Mouse (Mus musculus): Measurements from ENCODE around the gene Notch3. TPM values are rescaled to one million over a fixed set of nuclear protein-coding genes. Genes with fewer than 3 reads are reported as not detected.

Gene Notch3
- polyA plus RNA-seq, 1 experiment, result 4.3 TPM

DNA sequence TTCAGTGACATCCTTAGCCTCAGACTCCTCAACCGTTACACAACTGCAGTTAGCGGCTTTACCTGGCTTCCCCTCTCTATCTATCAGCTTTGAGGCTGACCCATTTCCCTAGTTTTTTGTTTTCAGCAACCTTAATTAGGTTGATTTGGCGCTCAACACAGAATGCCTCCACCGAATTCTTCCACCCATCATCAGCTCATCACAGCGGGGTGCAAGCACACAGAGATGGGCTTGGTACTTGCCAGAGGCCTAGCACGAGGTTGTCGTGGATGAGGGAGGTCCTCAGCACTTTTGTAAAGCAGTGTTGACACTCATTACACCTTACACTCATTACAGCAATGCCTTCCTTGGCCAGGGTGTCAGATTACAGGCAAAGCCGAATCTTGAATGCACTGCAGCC, 16.4 kb upstream of the Notch3 start:
- Histone ChIP-seq H3K4me1 (ENCODE audit: control insufficient read depth, insufficient read depth, insufficient read length, low read length) (no peaks in the 10 kb centered on the region), H3K4me3 (ENCODE audit: insufficient read depth, low read depth, low read length) (no peak overlapping the region), H3K27ac (replicated peaks; ENCODE audit: low read depth, low read length) (no peak overlapping the region)

DNA sequence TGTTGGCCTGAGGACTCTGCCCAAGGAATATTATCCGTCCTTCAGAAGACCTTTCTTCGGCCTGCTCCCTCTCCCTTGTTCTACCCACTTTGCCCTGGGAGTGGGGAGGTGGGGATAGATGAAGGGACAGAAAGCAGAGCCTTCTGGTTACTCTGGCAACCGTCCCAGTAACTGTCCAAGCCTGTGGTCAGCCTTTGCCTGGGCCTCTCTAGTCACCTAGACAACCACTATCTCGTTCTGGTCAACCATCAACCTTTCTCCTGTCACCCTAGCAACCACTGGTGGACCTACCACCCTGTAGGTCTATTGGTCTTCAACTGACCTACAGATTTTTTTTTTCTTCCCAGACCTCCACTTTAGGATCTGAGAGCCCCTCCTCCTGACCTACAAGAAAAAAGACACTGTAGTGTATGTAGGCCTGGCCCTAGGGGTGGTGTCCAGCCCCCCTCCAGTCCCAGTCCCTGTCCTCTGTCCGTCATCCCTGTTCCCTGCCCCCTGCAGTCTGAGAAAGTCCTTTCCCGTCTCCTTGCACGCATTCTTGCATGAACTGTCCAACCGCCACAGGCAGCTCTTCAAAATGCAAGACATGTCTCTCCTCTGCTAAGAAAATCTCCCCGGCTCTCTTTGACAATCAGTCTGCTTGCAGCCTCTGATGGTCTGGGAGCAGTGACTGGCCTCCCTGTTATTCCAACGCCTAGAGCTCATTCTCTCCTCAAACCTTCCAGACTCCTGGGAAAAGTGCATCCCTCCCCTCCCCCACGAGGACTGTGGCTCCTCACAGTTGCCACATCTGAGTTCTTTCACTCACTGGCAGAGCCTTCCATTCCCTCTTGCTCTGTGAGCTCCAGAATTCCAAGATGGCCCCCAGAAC, 13.2 kb upstream of the Notch3 start:
- Histone ChIP-seq H3K4me1 (ENCODE audit: control insufficient read depth, insufficient read depth, insufficient read length, low read length) (no peaks in the 10 kb centered on the region), H3K4me3 (ENCODE audit: insufficient read depth, low read depth, low read length) (no peak overlapping the region), H3K27ac (replicated peaks; ENCODE audit: low read depth, low read length) (peak overlapping the region; percentile 21)

DNA sequence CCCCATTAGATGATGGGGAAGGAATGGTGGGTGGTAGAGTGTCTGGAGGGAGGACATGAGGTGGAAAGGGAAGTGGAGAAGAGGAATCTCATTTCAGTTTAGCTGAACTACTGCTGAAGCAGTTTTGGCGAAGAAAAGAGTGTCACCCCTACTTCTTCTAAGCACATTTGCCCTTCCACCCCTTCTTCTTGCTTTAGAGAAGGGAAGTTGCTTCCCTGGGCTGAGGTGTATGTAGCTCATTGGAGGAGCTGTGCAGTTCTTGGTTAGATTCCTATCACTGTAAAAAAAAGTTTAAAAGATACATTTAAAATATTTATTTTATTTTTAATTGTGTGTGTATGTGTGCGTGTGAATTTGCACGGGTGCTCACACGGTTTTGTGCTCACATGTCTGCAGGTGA, 10.3 kb upstream of the Notch3 start:
- Histone ChIP-seq H3K27ac (replicated peaks; ENCODE audit: low read depth, low read length) (no peak overlapping the region), H3K4me3 (ENCODE audit: insufficient read depth, low read depth, low read length) (no peak overlapping the region), H3K4me1 (ENCODE audit: control insufficient read depth, insufficient read depth, insufficient read length, low read length) (no peaks in the 10 kb centered on the region)

DNA sequence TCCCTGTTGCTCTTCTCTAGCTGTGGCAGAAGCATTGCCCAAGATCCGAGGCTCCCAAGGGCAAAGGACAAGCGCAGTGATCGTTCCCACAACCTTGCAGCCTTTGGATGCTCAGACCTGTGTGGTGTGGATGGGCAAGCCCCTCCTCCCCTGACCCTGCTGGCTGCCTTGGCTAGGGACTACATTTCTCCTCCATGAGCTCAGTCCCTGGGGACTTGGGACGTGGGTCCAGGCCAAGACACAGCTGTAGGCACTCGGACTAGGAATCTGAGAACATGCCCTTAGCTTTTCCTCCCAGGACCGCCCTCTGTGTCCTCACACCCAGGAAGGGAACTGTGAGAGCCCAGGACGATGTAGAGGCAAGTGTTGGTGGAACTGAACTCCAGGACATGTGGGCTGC, 6.5 kb upstream of the Notch3 start:
- peak overlapping the region; percentile 20 for H3K27ac ChIP-seq (replicated peaks; ENCODE audit: low read depth, low read length)
- H3K4me3 ChIP-seq (ENCODE audit: insufficient read depth, low read depth, low read length), result no peak overlapping the region
- no peaks in the 10 kb centered on the region for H3K4me1 ChIP-seq (ENCODE audit: control insufficient read depth, insufficient read depth, insufficient read length, low read length)

DNA sequence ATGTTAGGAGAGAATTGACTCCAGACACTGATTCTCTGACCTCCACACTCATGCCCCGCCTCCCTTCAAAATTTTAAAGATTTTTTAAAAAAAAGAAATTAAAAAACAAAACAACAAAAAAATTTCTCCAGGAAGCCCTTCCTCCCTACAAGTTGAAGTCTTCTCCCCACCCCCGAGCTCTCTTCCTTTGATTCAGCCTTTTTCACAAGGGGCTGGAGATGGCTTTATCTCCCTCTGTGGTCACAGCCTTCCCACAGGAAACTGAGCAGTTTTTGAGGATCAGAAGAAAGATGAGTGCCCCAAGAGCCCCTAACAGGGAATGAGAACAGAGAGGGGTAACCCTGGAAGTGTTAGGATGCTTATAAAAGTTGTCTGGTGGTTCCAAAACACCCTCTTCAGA, 5.8 kb upstream of the Notch3 start:
- Histone ChIP-seq H3K27ac (replicated peaks; ENCODE audit: low read depth, low read length) (peak overlapping the region; percentile 20), H3K4me1 (ENCODE audit: control insufficient read depth, insufficient read depth, insufficient read length, low read length) (no peaks in the 10 kb centered on the region), H3K4me3 (ENCODE audit: insufficient read depth, low read depth, low read length) (no peak overlapping the region)

DNA sequence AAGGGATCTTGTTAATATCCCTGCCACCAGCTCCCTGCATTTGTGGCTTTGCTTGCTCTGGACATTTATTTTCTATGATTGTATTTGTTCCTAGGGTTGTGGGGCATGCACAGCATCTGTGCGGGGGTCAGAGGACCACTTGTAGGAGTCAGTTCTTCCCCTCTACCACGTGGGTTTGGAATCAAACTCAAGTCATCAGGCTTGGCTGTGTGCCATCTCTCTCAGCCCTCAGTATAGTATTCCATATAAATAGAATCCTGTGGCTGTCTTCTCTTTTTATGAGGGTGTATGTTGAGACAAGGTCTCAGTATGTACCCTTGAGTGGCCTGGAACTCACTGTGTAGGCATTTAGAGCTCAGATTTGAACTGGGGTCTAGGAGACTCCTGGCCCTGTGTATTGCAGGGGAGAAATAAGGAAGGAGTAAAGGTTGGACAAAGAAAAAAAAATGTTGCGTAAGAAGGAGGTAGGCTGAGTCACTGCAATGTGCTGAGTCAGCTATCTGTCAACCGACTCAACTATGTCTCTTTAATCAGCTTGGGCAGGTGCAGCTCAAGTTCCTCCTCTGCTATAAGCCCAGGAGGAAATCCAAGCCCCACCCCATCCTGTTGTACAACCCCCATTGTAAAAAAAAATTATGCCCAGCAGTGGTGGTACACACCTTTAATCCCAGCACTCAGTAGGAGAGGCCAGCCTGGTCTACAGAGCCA, 3.0 kb upstream of the Notch3 start:
- H3K27ac ChIP-seq (replicated peaks; ENCODE audit: low read depth, low read length), result no peak overlapping the region
- no peaks in the 10 kb centered on the region for H3K4me1 ChIP-seq (ENCODE audit: control insufficient read depth, insufficient read depth, insufficient read length, low read length)
- no peak overlapping the region for H3K4me3 ChIP-seq (ENCODE audit: insufficient read depth, low read depth, low read length)

DNA sequence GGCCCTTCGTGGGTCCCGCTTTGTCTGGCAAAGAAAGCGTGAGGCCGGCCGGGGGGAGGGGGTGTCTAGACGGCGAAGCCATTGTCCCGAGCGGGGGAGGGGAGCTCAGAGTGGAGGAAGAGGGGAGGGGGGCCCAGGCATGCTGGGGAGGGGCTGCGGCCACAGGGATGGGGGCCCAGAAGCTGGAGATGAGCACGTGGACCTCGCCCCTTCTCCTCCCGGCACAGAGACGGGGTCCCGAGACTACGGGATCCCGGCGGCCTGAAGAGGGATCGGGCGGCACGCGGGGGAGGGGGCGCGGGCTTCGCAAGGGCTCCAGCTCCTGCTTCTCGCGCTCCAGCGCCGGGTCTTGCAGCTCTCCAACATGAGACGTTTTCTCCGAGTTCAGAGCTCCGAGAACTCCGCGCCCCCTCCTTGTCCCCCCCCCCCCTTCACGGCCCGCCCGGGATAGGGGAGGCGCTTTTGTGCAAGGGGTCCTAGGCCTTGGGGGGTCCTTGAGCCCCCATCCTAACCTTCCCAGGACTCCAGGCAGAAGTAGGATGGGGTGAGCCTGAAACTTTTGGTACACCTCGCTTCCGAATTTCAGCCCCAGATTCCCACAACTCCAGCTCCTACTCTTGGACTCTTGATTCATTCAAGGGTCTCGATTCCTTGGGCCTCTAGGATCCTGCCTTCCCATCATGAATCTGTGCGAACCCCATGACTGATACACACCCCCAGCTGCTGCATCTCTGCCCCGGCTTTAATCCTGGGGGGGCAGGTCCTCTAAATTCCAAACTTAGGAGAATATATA, 653 bp downstream of the Notch3 start:
- Histone ChIP-seq H3K4me3 (ENCODE audit: insufficient read depth, low read depth, low read length) (peak overlapping the region; percentile 50), H3K4me1 (ENCODE audit: control insufficient read depth, insufficient read depth, insufficient read length, low read length) (no peaks in the 10 kb centered on the region), H3K27ac (replicated peaks; ENCODE audit: low read depth, low read length) (peak overlapping the region; percentile 66)

DNA sequence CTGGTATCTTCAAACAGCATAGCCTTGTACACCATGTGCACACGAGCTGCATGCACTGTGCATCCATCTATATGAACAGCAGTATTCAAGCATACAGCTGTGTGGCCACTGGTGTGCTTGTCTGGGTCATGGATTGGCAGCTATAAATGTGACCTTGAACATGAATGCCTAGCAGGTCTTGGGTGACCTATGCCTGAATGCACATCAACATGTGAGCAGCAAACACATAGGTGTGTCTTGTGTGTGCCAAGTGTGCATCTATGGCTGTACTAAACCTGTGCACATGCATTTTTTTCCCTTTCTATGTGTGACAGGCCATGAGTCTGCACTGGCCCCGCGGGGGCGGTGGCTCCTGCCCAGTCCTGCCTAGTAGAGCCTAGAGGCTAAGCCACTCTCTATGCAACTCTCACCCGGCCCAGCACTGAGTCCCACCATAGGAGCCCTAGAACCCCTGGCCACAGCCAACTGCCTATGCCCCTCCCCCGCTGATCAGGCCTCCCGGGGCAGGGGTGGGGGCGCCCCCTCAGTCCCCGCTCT, 1.3 kb downstream of the Notch3 start:
- Histone ChIP-seq H3K27ac (replicated peaks; ENCODE audit: low read depth, low read length) (peak overlapping the region; percentile 43), H3K4me3 (ENCODE audit: insufficient read depth, low read depth, low read length) (peak overlapping the region; percentile 42), H3K4me1 (ENCODE audit: control insufficient read depth, insufficient read depth, insufficient read length, low read length) (no peaks in the 10 kb centered on the region)

DNA sequence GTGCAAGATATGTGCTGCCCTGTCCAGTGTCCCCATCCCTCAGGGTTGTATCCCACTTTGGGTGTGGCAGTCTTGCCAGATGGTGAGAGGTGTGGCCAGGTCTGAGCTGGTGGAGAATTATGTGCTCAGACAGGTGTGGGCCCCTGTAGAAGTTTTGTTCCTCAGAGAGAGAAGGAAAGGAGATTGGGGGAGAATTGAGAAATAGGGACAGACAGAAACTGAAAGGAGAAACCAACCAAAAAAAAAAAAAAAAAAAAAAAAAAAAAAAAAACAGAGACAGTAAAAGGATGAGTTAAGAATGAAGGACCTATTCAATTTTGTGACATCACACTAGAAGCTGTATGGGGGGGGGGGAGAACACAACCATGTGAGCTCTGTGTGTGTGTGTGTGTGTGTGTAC, 1.9 kb downstream of the Notch3 start:
- peak overlapping the region; percentile 43 for H3K27ac ChIP-seq (replicated peaks; ENCODE audit: low read depth, low read length)
- no peaks in the 10 kb centered on the region for H3K4me1 ChIP-seq (ENCODE audit: control insufficient read depth, insufficient read depth, insufficient read length, low read length)
- H3K4me3 ChIP-seq (ENCODE audit: insufficient read depth, low read depth, low read length), result peak overlapping the region; percentile 7; the same call in 1 of the 2 replicates

DNA sequence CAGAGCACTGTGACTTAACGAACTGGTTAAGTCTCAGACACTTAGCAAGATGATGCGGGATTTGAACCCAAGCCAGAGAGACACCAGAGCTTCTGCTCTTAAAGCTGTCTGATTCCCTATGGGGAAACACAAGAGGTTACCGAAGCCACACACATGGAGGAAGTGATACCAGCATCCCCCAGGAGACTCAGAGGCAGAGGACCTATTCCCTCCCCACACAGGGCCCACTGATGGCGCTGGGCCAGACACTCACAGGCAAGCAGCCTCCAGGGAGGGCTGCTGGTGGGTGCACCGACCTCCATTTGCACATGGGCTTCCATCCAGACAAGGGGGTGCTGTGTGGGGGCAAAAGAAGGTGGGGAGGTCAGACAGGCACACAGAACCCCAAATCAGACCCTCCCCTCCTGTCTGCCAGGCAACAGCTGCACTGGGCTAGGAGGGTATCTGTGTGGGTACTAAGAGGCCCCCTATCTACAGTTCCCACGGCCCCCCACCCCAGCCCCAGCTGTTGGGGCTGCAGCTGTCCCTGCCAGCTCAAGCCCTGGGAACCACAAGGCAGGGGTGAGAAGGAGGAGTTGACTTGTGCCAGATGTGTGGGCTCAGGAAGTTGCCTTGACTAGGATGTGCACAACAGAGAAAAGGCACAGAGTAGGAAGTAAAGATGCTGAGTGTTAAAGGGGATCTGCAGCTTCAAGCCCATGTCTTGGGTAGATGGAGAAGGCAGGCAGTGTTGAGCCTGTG, 2.6 kb downstream of the Notch3 start:
- H3K4me3 ChIP-seq (ENCODE audit: insufficient read depth, low read depth, low read length), result peak overlapping the region; percentile 21; the same call in 1 of the 2 replicates
- no peaks in the 10 kb centered on the region for H3K4me1 ChIP-seq (ENCODE audit: control insufficient read depth, insufficient read depth, insufficient read length, low read length)
- peak overlapping the region; percentile 31 for H3K27ac ChIP-seq (replicated peaks; ENCODE audit: low read depth, low read length)

DNA sequence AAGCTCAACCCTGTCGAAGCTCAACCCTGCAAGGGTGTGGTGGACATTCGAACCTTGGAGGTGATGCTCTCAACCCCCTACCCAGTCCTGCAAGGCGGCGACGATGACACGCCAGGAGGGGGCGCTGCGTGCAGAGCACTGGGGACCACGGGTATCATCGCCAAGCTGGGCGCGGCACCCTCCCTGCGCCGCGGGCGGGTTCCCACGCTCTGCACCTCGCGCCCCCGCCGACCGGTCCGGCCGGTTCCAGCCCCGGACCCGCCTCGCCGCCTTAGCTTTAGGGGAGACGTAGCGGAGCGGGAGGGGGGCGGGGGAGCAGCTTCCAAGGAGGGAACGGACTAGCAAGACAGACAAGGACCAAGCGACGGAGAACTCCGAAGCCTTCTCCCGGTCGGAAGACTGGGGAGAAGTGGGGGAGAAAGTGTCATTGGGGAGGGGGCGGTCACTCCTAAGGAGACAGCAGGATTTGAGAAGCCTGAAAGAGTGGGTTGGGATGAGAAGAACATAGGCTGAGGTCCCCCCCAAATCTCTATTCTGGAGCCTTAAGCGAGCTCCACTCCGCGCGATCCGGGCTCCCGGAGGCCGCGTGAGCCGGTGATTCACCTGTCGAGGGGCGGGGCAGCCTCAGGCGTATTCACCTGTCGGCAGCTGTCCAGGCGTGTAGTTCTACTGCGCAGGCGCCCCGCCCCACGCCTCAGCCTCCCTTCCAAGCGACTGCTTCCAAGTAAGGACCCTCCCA, 4.4 kb downstream of the Notch3 start:
- peak overlapping the region; percentile 13 for H3K27ac ChIP-seq (replicated peaks; ENCODE audit: low read depth, low read length)
- H3K4me3 ChIP-seq (ENCODE audit: insufficient read depth, low read depth, low read length), result peak overlapping the region; percentile 48
- no peaks in the 10 kb centered on the region for H3K4me1 ChIP-seq (ENCODE audit: control insufficient read depth, insufficient read depth, insufficient read length, low read length)

DNA sequence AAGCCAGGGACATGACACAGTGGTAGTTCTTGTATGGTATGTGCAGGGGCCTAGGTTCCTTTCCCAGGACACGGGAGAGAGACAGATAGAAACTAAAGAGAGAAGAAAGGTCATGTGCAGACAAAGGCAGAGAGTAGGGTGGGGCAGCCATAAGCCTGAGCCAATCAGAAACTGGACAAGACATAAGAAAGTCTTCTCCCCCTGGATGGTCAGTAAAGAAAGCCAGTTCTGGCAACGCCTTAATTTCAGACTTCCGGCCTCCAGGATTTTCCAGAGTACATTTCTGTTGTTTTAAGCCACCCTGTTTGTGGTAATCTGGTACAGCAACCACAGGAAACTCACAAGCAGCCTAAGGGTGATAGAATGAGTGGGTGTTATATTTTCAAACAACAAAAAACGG, 5.8 kb downstream of the Notch3 start:
- peak overlapping the region; percentile 46 for H3K27ac ChIP-seq (replicated peaks; ENCODE audit: low read depth, low read length)
- H3K4me3 ChIP-seq (ENCODE audit: insufficient read depth, low read depth, low read length), result no peak overlapping the region
- H3K4me1 ChIP-seq (ENCODE audit: control insufficient read depth, insufficient read depth, insufficient read length, low read length), result no peaks in the 10 kb centered on the region

DNA sequence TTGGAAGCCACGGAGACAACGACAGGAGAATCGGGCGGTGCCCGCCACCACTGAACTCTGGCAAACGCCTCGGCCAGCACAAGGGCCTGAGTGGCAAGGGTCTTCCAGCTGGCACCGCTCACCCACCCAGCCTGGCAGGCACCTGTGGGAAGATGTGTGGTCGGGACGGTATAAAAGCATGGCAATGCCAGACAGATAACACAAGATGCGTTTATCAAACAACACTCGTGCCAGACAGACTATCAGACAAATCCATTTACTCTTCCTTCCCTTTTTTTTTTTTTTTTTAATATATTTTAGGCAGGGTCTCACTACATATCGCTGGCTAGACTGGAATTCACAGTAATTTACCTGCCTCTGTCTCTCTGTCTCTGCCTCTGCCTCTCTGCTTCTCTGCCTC, 7.8 kb downstream of the Notch3 start:
- Histone ChIP-seq H3K4me3 (ENCODE audit: insufficient read depth, low read depth, low read length) (no peak overlapping the region), H3K4me1 (ENCODE audit: control insufficient read depth, insufficient read depth, insufficient read length, low read length) (no peaks in the 10 kb centered on the region)

DNA sequence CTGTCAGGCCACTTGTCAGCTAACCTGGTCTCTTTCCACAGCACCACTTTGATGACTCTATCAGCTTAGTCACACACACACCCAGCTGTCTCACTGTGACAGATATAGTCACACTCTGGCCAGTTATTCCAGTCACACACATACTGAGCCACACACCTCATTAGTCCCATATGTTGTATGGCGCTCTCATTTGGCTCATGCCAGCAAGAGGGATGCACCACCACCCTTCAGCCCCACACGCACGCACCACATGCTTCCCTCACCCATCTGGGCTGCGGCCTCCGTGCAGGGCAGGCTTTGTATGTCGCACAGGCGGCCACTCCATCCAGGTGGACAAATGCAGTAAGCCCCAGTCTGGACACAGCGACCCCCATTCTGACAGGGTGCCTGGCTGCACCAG, 19.9 kb downstream of the Notch3 start:
- no peaks in the 10 kb centered on the region for H3K4me1 ChIP-seq (ENCODE audit: control insufficient read depth, insufficient read depth, insufficient read length, low read length)
- no peak overlapping the region for H3K27ac ChIP-seq (replicated peaks; ENCODE audit: low read depth, low read length)
- H3K4me3 ChIP-seq (ENCODE audit: insufficient read depth, low read depth, low read length), result no peak overlapping the region

More for the DNA sequence above, 7.8 kb downstream of the Notch3 start:
- no peak overlapping the region for H3K27ac ChIP-seq (replicated peaks; ENCODE audit: low read depth, low read length)
